Mouse (Mus musculus): ENCODE data around the gene Ube2g2.

GRCm38 (mm10) chr10:77581023-77581407, 41.1 kb upstream of the Ube2g2 start:
- no peak for TF ChIP-seq CTCF (IDR thresholded peaks at IDR 0.05)
- no peak for TF ChIP-seq EP300 (IDR thresholded peaks at IDR 0.05)

Data from lung, postnatal 0 days (tissue).